Mouse (Mus musculus): ENCODE data around the gene Kcnq1.

DNA sequence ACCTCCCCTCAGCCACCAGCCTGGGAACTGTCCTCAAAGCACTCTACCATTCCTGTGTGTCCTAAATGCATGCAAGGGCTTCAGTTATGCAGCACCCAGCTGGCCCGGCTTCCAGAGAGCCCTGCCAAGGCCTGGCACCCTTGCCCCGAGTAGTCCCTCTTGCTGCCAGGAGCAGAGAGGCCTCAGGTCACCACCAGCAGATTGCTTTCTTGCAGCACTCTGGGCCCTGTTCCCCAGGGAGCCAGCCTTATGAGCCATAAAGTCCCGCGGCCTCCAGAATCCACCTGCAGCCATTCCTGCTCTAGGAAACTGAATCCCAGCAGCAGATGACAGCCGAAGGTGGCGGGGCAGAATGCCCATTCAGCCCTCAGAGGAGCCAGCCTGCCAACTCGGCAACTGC lies 327.2 kb downstream of the Kcnq1 start:
- TF ChIP-seq CTCF (IDR thresholded peaks at IDR 0.05; ENCODE audit: low read depth) = no peak
- no peak for TF ChIP-seq EP300 (optimal IDR thresholded peaks at IDR 0.05)
